Mouse (Mus musculus): ENCODE measurements around the gene Tysnd1. TPM values are rescaled to one million over a fixed set of nuclear protein-coding genes. Genes with fewer than 3 reads are reported as not detected.

Gene Tysnd1
- total RNA-seq, 2 experiments from 2014 or later: 30.8 to 34.4 TPM

DNA sequence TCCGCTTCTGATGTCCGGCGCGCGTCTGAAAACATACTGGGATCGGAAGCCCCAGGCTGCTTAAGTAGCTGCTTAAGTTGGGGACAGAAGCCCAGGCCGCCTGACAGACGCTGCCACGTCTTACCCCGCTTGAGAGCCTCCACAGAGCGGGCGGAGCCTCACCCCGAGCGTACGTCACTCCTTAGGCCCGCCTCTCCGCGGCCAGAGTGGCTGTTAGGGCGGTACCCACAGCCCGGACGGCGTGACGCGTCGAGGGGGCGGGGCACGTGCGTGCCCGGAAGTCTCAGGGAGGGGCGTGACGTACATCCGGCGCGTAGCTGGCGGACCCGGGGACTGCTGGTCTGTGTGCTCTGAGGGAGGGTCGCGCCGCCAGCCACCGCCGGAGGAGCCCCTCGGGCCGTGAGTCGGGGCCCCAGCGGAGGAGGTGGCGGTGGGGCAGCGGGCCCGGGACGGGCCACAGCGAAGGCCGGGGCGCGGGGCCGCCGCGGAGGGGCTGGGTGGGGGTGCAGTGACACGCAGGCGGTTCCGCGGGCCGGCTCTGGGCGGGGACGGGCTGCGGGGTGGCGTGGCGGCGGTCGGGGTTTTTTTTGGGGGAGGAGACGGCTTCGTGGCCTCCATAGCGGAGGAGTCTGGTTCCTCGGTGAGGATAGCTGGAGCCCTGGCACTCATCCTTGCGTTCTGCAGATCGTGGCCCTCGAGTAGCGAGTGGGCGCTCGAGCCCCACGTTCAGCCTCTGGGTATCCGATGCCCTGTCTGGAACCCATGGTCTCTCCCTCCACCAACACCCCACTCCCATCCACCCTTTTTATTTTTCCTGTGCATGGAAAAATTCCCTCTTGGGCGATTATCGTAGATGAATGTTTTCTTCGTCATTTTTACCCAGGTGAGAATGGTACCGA lies 15.1 kb upstream of the Tysnd1 start, which contains the start of gene Sar1a:
Gene Sar1a (plus strand): TSS at position 285 of the 899 bp plus-strand sequence.
- DNase-seq (ENCODE audit: low spot score in 2 of 2): peak; percentile 97 to 98

DNA sequence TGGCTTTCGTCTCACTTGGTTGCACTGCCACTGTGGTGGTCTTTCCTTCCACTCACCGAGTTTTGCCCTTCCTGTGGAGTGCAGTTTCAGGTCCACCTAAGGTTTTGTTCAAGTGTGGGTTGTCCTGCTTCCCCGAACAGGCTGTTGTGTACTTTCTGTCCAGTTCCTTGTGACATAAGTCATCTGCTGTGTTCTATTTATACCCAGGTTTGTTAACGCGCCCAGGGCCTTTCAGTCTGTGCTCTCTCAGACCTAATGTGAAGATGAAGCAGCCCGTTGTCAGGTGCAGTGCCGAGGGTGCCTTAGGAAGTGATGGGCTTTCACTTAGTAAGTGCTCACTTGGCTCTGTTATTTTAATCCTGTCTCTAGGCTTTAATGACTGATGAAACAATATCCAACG lies 5.9 kb upstream of the Tysnd1 start:
- DNase-seq (ENCODE audit: low spot score in 2 of 2): no peak

DNA sequence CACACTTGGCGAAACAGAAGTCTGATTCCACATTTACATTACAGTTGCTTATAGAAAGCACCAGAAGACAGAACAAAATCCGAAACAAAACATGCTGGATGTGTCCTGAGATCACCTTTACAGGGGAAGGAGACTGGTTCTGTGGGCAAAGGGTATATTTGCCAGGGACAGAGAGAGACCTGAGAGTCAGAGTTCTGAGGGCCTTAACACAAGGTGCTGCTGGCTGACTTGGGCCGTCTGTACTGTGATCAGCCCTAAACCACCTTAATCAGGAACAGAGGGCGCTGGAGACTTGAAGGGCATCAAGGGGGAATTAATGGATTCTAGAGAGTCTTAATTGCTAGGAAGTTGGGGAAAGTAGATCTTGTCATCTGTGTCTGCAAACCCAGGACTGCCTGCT lies 1.8 kb upstream of the Tysnd1 start:
- DNase-seq (ENCODE audit: low spot score in 2 of 2): no peak

GRCm38 (mm10) chr10:61695703-61696559 lies 617 bp downstream of the Tysnd1 start:
- peak; percentile 31 to 36 for DNase-seq (ENCODE audit: low spot score in 2 of 2)

DNA sequence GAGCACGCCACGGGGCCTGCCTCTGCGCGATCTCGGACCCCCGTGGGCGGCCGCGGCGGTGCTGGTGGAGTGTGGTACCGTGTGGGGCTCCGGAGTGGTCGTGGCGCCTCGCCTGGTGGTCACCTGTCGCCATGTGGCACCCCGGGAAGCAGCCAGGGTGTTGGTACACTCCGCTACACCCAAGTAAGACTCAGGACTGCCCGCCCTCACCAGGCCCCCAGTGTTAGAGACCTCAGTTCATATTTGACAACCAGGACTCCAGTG lies 1.2 kb downstream of the Tysnd1 start:
- DNase-seq (ENCODE audit: low spot score in 2 of 2): no peak

DNA sequence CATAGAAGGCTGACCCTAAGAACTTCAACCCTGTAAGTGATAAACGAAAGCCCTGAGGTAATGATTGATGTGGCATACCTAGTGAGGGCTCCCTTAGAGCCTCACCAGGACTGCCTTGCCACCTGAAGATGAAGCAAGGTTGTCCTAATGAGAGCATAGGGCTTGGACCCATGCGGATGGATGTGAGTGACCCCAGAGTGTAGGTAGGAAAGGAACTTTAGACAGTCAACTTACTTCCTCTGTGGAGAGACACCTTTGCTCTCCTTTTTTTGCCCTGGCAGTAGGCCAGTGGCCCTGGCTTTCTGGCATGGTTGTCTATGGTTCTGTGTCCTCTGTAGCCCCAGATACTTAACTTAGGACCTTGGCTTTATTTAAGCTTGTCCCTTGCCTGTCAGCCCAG lies 1.7 kb downstream of the Tysnd1 start:
- no peak for DNase-seq (ENCODE audit: low spot score in 2 of 2)

GRCm38 (mm10) chr10:61704663-61705062 lies 9.3 kb downstream of the Tysnd1 start:
- no peak for DNase-seq (ENCODE audit: low spot score in 2 of 2)

DNA sequence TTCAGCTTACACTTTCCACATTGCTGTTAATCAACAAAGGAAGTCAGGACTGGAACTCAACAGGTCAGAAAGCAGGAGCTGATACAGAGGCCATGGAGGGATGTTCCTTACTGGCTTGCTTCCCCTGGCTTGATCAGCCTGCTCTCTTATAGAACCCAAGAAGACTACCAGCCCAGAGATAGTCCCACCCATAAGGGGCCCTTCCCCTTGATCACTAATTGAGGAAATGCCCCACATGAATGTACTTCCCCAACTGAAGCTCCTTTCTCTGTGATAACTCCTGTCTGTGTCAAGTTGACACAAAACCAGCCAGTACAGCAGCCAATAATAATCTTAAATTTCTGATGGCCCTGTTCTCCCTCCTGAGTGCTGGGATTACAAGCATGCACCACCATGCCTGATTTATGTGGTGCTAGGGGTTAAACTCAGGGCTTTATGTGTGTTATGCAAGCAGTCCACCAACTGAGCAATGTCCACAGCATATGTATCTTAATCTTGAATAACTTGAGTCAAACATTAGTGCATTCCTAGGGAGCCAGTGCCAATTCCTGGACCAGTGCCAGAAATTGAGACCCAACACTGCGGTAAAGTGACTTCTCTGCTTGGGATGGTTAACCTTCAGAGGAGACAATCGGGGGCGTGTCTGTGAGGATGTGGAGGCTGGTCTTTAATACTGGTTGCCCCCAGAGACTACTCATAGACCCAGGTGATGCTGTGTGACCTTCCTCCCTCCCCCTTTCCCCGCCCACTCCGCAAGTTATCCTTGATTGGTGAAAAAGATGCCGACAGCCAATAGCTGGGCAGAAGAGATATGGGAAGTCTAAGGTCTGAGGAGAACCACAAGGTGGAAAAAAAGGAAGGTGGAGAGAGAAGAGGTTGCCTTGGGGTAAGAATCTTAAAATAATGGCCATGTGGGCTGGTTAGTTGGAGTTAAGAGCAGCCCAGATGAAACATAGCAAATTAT lies 11.4 kb downstream of the Tysnd1 start:
- no peak for DNase-seq (ENCODE audit: low spot score in 2 of 2)

GRCm38 (mm10) chr10:61713601-61714000 lies 18.3 kb downstream of the Tysnd1 start:
- no peak for DNase-seq (ENCODE audit: low spot score in 2 of 2)

- no peak for DNase-seq (ENCODE audit: low spot score in 2 of 2)
These were observed 18.8 kb downstream of the Tysnd1 start for GRCm38 (mm10) chr10:61714146-61714545.

DNA sequence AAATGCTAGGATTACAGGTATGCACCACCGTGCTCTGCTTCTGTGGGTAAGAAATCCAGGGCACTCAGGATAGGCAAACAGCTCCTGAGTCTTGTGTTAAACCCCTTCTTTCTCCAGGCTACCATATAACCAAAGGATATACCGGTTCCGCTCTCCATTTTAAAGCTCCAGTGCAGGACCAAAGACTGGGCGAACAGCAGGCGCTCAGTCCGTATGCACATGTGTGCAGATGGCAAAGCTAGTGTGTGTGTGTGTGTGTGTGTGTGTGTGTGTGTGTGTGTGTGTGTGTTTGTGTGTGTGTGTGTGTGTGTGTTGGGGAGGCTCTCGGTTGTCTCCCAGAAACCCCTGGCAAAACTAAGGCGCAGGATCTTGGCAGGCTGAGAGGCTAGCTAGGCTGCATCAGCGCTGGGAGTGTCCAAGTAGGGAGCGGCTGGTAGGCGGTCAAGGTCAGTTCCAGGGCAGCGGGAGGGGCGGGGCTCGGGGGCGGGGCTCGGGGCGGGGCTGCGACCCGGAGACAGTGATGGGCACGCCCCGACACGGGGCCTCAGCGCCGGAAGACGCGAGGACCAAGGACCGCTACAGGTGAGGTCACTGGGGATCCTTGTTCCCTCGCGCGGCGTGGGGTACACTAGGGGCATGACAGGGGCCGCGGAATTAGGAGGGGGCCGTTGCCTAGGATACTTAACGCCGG lies 19.6 kb downstream of the Tysnd1 start, which contains the start of gene Aifm2:
Gene Aifm2 (plus strand): TSS at position 493 of the 691 bp plus-strand sequence.
- peak in 1 of 2 experiments; percentile 26 for DNase-seq (ENCODE audit: low spot score in 2 of 2)

GRCm38 (mm10) chr10:61715462-61715837 lies 20.1 kb downstream of the Tysnd1 start:
- DNase-seq (ENCODE audit: low spot score in 2 of 2): no peak

DNA sequence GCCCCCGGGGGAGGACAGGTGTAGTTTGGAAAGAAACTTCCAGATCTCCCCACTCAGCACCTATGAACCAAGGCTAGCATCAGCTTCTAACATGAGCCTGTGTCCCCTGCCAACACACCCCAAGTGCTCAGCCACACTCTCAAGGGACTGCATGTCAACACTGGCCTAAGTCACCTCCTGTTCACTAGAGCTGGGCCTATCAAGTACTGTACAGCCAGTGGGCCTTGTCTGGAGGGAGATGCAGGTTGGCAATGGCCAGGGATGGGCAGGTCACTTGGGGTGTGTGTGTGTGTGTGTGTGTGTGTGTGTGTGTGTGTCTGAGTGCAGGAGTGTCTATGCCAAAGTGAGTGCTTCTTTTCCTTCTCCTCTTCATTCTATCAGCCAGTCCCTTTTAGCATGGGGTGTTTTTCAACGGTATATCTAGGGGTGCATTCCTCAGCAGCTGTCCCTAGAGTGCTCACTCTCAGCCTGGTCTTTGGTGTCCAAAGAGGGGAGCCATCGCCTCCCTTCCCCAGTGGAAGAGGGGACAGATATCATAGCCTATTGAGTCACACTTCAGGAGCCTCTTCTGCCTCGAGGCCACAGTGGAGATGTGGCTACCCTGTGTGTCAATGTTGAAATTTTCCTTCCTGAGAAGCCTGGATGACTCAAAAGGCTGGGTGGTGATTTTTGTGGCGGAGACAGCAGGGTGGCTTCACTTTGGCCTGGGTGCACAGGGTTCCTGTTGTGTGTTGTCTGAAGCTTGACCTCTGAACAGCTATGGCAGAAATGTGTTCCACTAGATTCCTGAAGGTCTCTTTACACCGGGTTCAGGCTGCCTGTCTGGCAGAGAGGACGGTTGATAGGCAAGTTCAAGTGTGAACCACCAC lies 20.9 kb downstream of the Tysnd1 start:
- no peak for DNase-seq (ENCODE audit: low spot score in 2 of 2)

DNA sequence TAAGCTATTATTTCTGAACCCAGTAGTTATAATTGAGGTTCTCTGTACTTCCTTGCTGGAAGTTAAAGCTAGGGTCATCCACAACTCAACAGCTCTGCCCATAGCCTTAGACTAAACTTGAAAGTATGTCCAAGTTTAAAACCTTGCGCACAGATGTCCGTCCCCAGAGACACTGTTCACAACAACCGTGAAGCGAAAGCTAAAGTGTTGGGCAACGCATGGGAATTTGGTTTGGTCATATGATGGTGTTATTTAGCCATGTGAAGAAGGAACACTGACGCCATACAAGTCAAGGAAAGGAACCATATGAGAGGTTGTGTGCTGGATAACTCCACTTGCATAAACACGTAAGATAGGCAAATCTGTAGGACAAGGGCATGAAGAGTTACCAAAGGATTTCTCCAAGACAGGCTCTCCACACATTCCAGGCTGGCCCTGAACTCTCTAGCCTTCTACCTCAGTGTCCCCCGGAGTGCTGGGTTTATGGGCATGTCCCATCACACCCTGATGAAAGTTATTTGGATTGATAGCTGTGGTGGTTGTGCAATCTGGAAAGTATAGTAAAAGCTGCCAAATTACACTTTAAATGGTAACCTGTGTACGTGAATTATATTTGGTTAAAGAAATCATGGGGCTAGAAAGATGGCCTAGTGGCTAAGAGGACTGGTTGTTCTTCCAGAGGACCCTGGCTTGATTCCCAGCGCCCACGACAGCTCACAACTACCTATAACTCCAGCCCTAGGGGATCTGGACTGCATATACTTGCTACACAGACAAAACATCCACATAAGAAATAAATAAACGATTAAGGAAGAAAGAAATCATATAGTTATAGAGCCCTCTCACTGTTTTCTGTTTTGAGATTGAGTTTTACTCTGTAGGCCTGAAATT lies 22.3 kb downstream of the Tysnd1 start:
- DNase-seq (ENCODE audit: low spot score in 2 of 2): no peak

DNA sequence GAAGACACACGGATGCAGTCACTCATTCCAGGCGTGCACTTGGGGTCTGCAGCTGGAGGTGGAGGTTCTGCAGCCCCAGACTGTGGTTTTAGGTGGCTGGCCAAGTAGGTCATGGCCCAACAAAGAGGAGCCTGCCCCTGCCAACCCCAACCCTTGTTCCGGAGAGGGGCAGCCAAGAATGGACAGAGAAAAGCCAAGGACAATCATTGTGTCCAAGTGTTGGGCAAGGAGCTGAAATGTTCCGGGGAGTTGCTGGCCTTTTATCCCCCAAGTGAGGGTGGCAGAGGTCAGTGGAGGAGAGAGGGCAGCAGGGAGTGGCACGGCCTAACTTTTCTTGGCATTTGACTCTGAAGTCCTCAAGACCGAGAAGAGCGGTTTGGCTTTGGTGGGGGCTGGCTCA lies 25.0 kb downstream of the Tysnd1 start:
- DNase-seq (ENCODE audit: low spot score in 2 of 2): no peak

- no peak for DNase-seq (ENCODE audit: low spot score in 2 of 2)
These were observed 26.9 kb downstream of the Tysnd1 start for GRCm38 (mm10) chr10:61722215-61722614.

- DNase-seq (ENCODE audit: low spot score in 2 of 2): no peak
These were observed 28.0 kb downstream of the Tysnd1 start for GRCm38 (mm10) chr10:61723271-61723670.

GRCm38 (mm10) chr10:61729181-61729580 lies 33.9 kb downstream of the Tysnd1 start:
- DNase-seq (ENCODE audit: low spot score in 2 of 2): no peak

Data from layer of hippocampus, postnatal 10 days (tissue).